Mouse (Mus musculus): ENCODE measurements around the gene Kcns1. TPM values are rescaled to one million over a fixed set of nuclear protein-coding genes. Genes with fewer than 3 reads are reported as not detected.
"Not testable (repeated sequence)": the region's sequence is repeated elsewhere in the genome, so short reads cannot be mapped to it uniquely, and the experiment has no call there.

Kcns1 gene
- total RNA-seq (2018; cell fraction: chromatin; rRNA removed): not detected
- total RNA-seq (2018; cell fraction: cytosol; rRNA removed): not detected
- not detected for total RNA-seq (2018; cell fraction: nucleus; rRNA removed)
- polyA plus RNA-seq (2018): not detected in 3 replicates

DNA sequence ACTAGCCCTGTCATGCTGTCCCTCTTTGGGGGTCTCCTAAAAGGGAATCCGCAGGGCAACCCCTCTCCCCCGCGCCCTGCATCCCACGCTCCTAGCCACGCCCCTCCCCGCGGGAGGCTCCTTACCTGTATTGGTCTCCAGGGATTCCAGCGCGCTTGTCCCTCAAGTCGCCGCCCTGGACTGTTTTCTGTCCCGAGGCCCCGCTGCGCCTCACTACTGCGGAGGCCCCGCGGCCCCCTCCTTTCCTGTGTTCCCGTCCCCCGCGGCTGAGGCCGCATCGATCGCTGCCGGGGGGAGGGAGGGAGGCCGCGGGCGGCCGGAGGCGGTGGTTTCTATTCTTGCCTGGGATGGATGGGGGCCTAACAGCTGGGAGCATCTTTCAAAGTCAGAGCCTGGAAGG lies at the start of gene Kcns1:
Gene Kcns1, minus strand, starts transcription at position 212 of the 400 bp plus-strand sequence.
- WGBS (ENCODE audit: missing documents): 2% methylated on average over 27 of the region's 29 CpGs
- H3K4me3 ChIP-seq (ENCODE audit: inconsistent target): no peak within 1 kb of the TSS
- H3K79me2 ChIP-seq (ENCODE audit: inconsistent target): no peaks in the 10 kb centered on the region
- H3K27ac ChIP-seq: no peak within 1 kb of the TSS
- H3K36me3 ChIP-seq (ENCODE audit: inconsistent target): no peaks in the 10 kb centered on the region

DNA sequence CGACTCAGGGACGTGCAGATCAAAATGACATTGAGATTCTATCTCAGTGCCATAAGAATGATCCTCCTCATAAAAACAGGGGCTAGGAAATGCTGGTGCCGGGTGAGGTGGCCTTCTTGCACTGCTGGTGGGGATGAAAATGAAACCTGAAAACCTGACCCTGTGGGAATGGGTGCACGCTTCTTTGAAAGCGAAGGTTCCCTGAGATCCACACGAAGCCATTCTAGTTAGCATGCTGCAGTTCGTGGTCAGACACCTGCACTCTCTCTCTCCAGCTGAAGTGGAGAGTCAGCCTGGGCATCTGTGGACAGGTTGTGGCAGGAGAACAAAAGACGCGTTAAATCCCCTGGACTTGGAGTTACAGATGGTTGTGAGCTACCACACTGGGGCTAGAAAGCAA lies 48.4 kb upstream of the Kcns1 start:
- H3K79me2 ChIP-seq (ENCODE audit: inconsistent target): no peaks in the 10 kb centered on the region
- no peak overlapping the region for H3K4me3 ChIP-seq (ENCODE audit: inconsistent target)
- H3K36me3 ChIP-seq (ENCODE audit: inconsistent target): no peaks in the 10 kb centered on the region
- 91% methylated on average over 9 of the region's 9 CpGs for WGBS (ENCODE audit: missing documents)
- H3K27ac ChIP-seq: no peak overlapping the region

GRCm38 (mm10) chr2:164212711-164213110 lies 41.8 kb upstream of the Kcns1 start:
- no peaks in the 10 kb centered on the region for H3K79me2 ChIP-seq (ENCODE audit: inconsistent target)
- 85% methylated on average over 5 of the region's 5 CpGs for WGBS (ENCODE audit: missing documents)
- no peak overlapping the region for H3K4me3 ChIP-seq (ENCODE audit: inconsistent target)
- no peaks in the 10 kb centered on the region for H3K36me3 ChIP-seq (ENCODE audit: inconsistent target)
- no peak overlapping the region for H3K27ac ChIP-seq

GRCm38 (mm10) chr2:164210892-164211291 lies 40.0 kb upstream of the Kcns1 start:
- H3K27ac ChIP-seq: no peak overlapping the region
- WGBS (ENCODE audit: missing documents): 96% methylated on average over 4 of the region's 4 CpGs
- H3K4me3 ChIP-seq (ENCODE audit: inconsistent target): no peak overlapping the region
- no peaks in the 10 kb centered on the region for H3K79me2 ChIP-seq (ENCODE audit: inconsistent target)
- H3K36me3 ChIP-seq (ENCODE audit: inconsistent target): no peaks in the 10 kb centered on the region

DNA sequence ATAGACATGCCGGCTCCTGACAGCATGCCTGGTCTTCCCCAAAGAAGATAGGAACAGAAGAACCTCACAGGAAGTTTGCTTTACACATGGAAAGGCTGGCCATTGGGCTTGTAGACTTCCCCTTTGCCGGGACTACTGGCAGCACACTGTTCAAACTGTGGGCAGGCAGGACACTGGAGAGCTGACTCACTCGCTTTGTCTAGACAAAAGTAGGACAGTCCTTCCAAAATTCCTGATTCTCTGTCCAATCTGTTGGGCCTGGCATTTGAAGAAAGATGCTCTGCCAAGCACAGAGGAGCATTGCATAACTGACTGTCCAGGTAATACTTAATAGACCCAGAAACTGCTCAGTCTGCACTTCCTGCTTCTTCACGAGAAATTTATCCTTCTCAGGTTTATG lies 35.8 kb upstream of the Kcns1 start:
- H3K27ac ChIP-seq: no peak overlapping the region
- 55% methylated on average over 4 of the region's 4 CpGs for WGBS (ENCODE audit: missing documents)
- H3K36me3 ChIP-seq (ENCODE audit: inconsistent target): no peaks in the 10 kb centered on the region
- H3K4me3 ChIP-seq (ENCODE audit: inconsistent target): no peak overlapping the region
- H3K79me2 ChIP-seq (ENCODE audit: inconsistent target): no peaks in the 10 kb centered on the region

DNA sequence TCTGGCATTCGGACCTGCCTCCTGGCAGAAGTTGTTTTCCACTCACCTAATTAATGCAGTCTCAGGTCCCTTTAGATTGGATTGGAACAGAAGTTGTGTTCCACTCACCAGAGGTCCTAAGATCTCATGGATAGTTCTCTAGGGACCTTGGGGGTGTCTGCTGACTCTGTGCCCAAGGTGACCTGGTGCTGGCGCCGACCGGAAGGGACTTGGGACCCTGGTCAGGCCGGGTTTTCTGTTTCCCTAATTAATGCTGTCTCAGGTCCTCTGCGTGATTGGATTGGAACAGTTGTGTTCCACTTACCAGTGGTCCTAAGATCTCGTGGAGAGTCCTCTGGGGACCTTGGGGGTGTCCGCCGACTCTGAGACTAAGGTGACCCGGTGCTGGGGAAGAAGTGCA lies 35.1 kb upstream of the Kcns1 start:
- not testable (repeated sequence) for H3K4me3 ChIP-seq (ENCODE audit: inconsistent target); H3K79me2 ChIP-seq (ENCODE audit: inconsistent target); H3K36me3 ChIP-seq (ENCODE audit: inconsistent target); H3K27ac ChIP-seq
- 95% methylated on average over 10 of the region's 10 CpGs for WGBS (ENCODE audit: missing documents)

- no peaks in the 10 kb centered on the region for H3K79me2 ChIP-seq (ENCODE audit: inconsistent target)
- no peak within 1 kb of the TSS for H3K4me3 ChIP-seq (ENCODE audit: inconsistent target)
- WGBS (ENCODE audit: missing documents): 79% methylated on average over 20 of the region's 20 CpGs
- no peaks in the 10 kb centered on the region for H3K36me3 ChIP-seq (ENCODE audit: inconsistent target)
- no peak within 1 kb of the TSS for H3K27ac ChIP-seq
Measured at GRCm38 (mm10) chr2:164199626-164200327, 28.9 kb upstream of the Kcns1 start, which contains the start of gene Wfdc15a. TSS of gene Wfdc15a (minus strand) at chr2:164200130.

- H3K36me3 ChIP-seq (ENCODE audit: inconsistent target): no peaks in the 10 kb centered on the region
- no peaks in the 10 kb centered on the region for H3K79me2 ChIP-seq (ENCODE audit: inconsistent target)
- 87% methylated on average over 5 of the region's 5 CpGs for WGBS (ENCODE audit: missing documents)
- H3K27ac ChIP-seq: no peak overlapping the region
- no peak overlapping the region for H3K4me3 ChIP-seq (ENCODE audit: inconsistent target)
Measured at GRCm38 (mm10) chr2:164196700-164196990, 25.7 kb upstream of the Kcns1 start.

- Histone ChIP-seq H3K36me3 (ENCODE audit: inconsistent target) (no peaks in the 10 kb centered on the region), H3K27ac (no peak overlapping the region), H3K79me2 (ENCODE audit: inconsistent target) (no peaks in the 10 kb centered on the region), H3K4me3 (ENCODE audit: inconsistent target) (no peak overlapping the region)
- WGBS (ENCODE audit: missing documents): 86% methylated on average over 5 of the region's 5 CpGs
Measured at GRCm38 (mm10) chr2:164195971-164196699, 25.2 kb upstream of the Kcns1 start.

DNA sequence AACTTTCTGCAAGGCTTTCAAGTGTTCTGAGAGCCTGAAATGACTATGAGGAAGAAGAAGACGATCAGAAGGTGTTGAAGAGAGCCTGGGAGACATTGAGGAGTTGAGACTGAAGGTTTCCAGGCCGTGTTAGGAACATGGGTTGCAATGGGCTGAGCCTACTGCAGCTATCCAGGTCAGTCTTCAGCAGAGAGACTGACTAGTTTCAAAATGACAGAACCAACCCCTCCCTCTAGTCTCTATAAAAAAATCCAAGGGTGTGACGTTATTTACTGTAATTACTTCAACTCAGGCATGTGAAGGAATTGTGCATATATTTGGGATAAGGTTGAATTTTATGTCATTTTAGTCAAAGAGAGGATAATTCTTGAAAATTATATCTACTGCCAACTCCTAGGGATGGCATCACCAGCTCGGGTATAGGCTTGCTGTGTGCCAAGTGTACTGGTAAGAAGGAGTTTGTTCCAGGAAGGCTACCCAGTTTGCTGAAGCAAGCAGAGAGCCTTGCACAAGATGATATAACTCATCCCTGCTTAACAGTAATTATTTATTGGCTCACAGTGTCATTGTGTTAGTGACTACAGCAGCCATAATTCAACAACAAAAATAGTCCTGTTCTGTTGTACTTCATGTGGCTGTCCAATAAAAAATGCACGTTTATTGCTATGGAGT lies 24.2 kb upstream of the Kcns1 start:
- no peaks in the 10 kb centered on the region for H3K36me3 ChIP-seq (ENCODE audit: inconsistent target)
- no peak overlapping the region for H3K4me3 ChIP-seq (ENCODE audit: inconsistent target)
- H3K79me2 ChIP-seq (ENCODE audit: inconsistent target): no peaks in the 10 kb centered on the region
- H3K27ac ChIP-seq: no peak overlapping the region
- WGBS (ENCODE audit: missing documents): 85% methylated on average over 5 of the region's 5 CpGs

- Histone ChIP-seq H3K79me2 (ENCODE audit: inconsistent target) (no peaks in the 10 kb centered on the region), H3K27ac (no peak overlapping the region), H3K4me3 (ENCODE audit: inconsistent target) (no peak overlapping the region), H3K36me3 (ENCODE audit: inconsistent target) (no peaks in the 10 kb centered on the region)
Measured at GRCm38 (mm10) chr2:164192279-164192678, 21.4 kb upstream of the Kcns1 start.

DNA sequence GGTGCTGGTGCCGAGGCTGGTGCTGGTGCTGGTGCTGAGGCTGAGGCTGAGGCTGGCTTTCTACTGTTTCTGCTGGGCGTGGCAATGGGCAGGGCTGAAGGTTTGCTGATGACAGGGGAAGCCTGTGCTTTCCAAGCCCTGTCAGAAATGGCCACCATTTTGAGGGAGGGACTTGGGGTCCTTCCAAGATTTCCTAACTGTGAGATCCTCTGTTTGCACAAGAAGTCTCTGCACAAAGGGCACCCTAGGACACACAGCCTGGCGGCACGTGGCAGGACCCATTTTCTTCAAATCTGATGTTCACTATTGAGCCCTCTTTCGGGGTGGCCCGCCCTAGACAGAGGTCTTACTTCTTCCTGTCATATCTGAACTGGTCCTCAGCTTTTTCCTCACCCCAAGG lies 19.7 kb upstream of the Kcns1 start, which contains the start of gene Wfdc12:
Gene Wfdc12, minus strand, starts transcription at position 33 of the 400 bp plus-strand sequence.
- H3K27ac ChIP-seq: no peak within 1 kb of the TSS
- no peaks in the 10 kb centered on the region for H3K79me2 ChIP-seq (ENCODE audit: inconsistent target)
- H3K36me3 ChIP-seq (ENCODE audit: inconsistent target): no peaks in the 10 kb centered on the region
- H3K4me3 ChIP-seq (ENCODE audit: inconsistent target): no peak within 1 kb of the TSS
- WGBS (ENCODE audit: missing documents): 91% methylated on average over 6 of the region's 6 CpGs

- H3K27ac ChIP-seq: no peak overlapping the region
- H3K79me2 ChIP-seq (ENCODE audit: inconsistent target): no peaks in the 10 kb centered on the region
- no peaks in the 10 kb centered on the region for H3K36me3 ChIP-seq (ENCODE audit: inconsistent target)
- H3K4me3 ChIP-seq (ENCODE audit: inconsistent target): no peak overlapping the region
- WGBS (ENCODE audit: missing documents): 20% methylated on average over 5 of the region's 5 CpGs
Measured at GRCm38 (mm10) chr2:164188722-164189121, 17.8 kb upstream of the Kcns1 start.

GRCm38 (mm10) chr2:164184145-164184719 lies 13.3 kb upstream of the Kcns1 start:
- Histone ChIP-seq H3K4me3 (ENCODE audit: inconsistent target) (no peak overlapping the region), H3K36me3 (ENCODE audit: inconsistent target) (no peaks in the 10 kb centered on the region), H3K27ac (no peak overlapping the region), H3K79me2 (ENCODE audit: inconsistent target) (no peaks in the 10 kb centered on the region)
- WGBS (ENCODE audit: missing documents): 47% methylated on average over 9 of the region's 9 CpGs

DNA sequence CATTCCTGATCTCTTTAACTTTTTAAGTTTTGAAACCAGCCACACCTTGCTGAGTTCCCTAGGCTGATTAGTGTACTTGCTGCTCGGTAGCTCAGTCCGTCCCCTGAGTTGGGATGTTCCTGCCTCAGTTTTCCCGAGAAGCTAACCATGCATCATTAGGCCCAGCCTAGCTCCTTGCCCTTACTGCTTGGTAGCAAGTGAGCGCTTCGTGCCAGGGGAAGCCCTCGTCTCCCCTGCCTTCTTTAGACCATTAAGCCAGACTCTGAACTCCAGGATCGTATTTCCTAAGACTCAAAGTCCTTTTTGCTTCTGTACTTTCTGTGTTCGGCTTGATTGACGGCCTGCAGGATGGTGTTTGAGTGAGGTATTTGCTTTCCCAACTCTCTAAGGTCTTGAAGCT lies 12.4 kb upstream of the Kcns1 start:
- Histone ChIP-seq H3K79me2 (ENCODE audit: inconsistent target) (no peaks in the 10 kb centered on the region), H3K27ac (no peak overlapping the region), H3K36me3 (ENCODE audit: inconsistent target) (no peaks in the 10 kb centered on the region), H3K4me3 (ENCODE audit: inconsistent target) (no peak overlapping the region)
- WGBS (ENCODE audit: missing documents): 96% methylated on average over 9 of the region's 9 CpGs
